Mouse (Mus musculus) erythroblast, embryonic 14.5 days (primary cell): ENCODE results near the gene Nup50.

Experiments
- GATA1 ChIP-seq: IDR thresholded peaks from 2 replicates; pipeline ENCODE4 v1.6.1; 2012; ENCODE audit warnings: low read length, inconsistent platforms, mixed read lengths
- TAL1 ChIP-seq: IDR thresholded peaks from 3 replicates; pipeline ENCODE4 v1.6.1; 2012; ENCODE audit warnings: low read length, inconsistent platforms, mixed read lengths

GRCm38 (mm10) chr15:84981609-84982313 lies 58.5 kb downstream of the Nup50 start:
- TF ChIP-seq GATA1 (no peak), TAL1 (no peak)
